ENCODE assay signal across 16 mouse cellular contexts in genomic region chr19:21107741-21108140, GRCm38 (mm10).
DNase-seq lines count a peak whose midpoint lies in the region; ATAC-seq and TF ChIP-seq lines count a peak whose summit lies in the region.
"Had no signal": no experiment of that assay in that cellular context is flagged by ENCODE, and none has a peak within 500 bp of the region (broad histone marks: within the 10 kb centered on the region; RNA-seq: fewer than 3 reads in every experiment).

No protein-coding gene starts in this region.

- H3K27ac ChIP-seq in testis, adult 2 months (ENCODE audit: control insufficient read depth, insufficient read depth, low read depth, low read length): peak overlapping the region; percentile 51
- H3K27ac ChIP-seq: heart, embryonic 15.5 days; hindbrain, embryonic 15.5 days; limb, embryonic 12.5 days; midbrain, embryonic 13.5 days; neural tube, embryonic 13.5 days had no signal

- peak; percentile 19 for DNase-seq in kidney, adult 18-20 months
- DNase-seq in kidney, adult 8-10 months: no peak
- DNase-seq in testis, postnatal 10 days (ENCODE audit: low spot score): no peak
- DNase-seq in kidney, postnatal 25 days: peak; percentile 9 to 35
- DNase-seq in heart, adult 8-10 months (ENCODE audit: low spot score): no peak
- no peak for DNase-seq in heart, postnatal 14 days
- DNase-seq: gastrocnemius, postnatal 36 days; thymus, postnatal 4 days had no signal

- ATAC-seq in CD4-positive, CD25-positive, alpha-beta regulatory T cell, adult 4 months: no peak
- ATAC-seq: midbrain, embryonic 13.5 days had no signal

- intact Hi-C loops in heart, postnatal 14 days (cut with DNase I): no loop called here

- TF ChIP-seq POLR2A in testis, adult 2 months (IDR thresholded peaks at IDR 0.05; ENCODE audit: control insufficient read depth, low read depth, low read length): no peak

- H3K4me1 ChIP-seq in testis, adult 2 months (ENCODE audit: control insufficient read depth, insufficient read depth, low read length): peaks cover 11% of the 10 kb centered on the region
- H3K4me1 ChIP-seq: hindbrain, embryonic 15.5 days; midbrain, embryonic 13.5 days had no signal

- no peaks in the 10 kb centered on the region for H3K36me3 ChIP-seq in testis, adult 2 months (ENCODE audit: control insufficient read depth, insufficient read depth, low read length)
- H3K36me3 ChIP-seq: heart, embryonic 15.5 days; hindbrain, embryonic 15.5 days; limb, embryonic 12.5 days; midbrain, embryonic 13.5 days; neural tube, embryonic 13.5 days had no signal

- H3K27me3 ChIP-seq in testis, adult 2 months (ENCODE audit: control insufficient read depth, insufficient read depth, low read length): no peaks in the 10 kb centered on the region
- H3K27me3 ChIP-seq: heart, embryonic 15.5 days; hindbrain, embryonic 15.5 days; limb, embryonic 12.5 days; midbrain, embryonic 13.5 days; neural tube, embryonic 13.5 days had no signal

- no peak for TF ChIP-seq CTCF in testis, adult 2 months (IDR thresholded peaks at IDR 0.05; ENCODE audit: control insufficient read depth, insufficient read depth, insufficient replicate concordance, low read depth, low read length)

- no peak overlapping the region for H3K4me3 ChIP-seq in testis, adult 2 months (ENCODE audit: control insufficient read depth, low read depth, low read length)
- H3K4me3 ChIP-seq: erythroblast, embryonic 14.5 days; heart, embryonic 15.5 days; hindbrain, embryonic 15.5 days; limb, embryonic 12.5 days; midbrain, embryonic 13.5 days; neural tube, embryonic 13.5 days had no signal

Comparison
In these comparisons a context has a peak if more than half of its experiments do, and no peak if none do; other contexts are left out.
1. DNase-seq: peak in kidney, adult 18-20 months (single experiment) and kidney, postnatal 25 days (2 of 2); none in kidney, adult 8-10 months (0 of 2), testis, postnatal 10 days (single experiment), heart, adult 8-10 months (single experiment) and heart, postnatal 14 days (0 of 2).